Mouse (Mus musculus) heart, embryonic 12.5 days (tissue): ENCODE results near the gene Notum. TPM values are rescaled to one million over a fixed set of nuclear protein-coding genes. Genes with fewer than 3 reads are reported as not detected.

Experiments used
- ATAC-seq: fragments of 200-750 bp; cut with Nextera tagmentation; 2 replicates; pipeline ENCODE4 v1.8.0; 2017; ENCODE audit warnings: moderate TSS enrichment, moderate library complexity; ENCODE audit not compliant: insufficient number of reproducible peaks, low FRiP score
- H3K27ac ChIP-seq: fragments of 300-500 bp; sonication (generic); 2 replicates; pipeline ENCODE4 v1.5.1; 2016; ENCODE audit warnings: mild to moderate bottlenecking, moderate library complexity; ENCODE audit not compliant: poor library complexity, severe bottlenecking
- H3K27me3 ChIP-seq: fragments of 300-500 bp; sonication (generic); replicated peaks from 2 replicates; pipeline ENCODE4 v1.6.1; 2016; ENCODE audit warnings: mild to moderate bottlenecking, moderate library complexity
- H3K36me3 ChIP-seq: fragments of 300-500 bp; sonication (generic); 2 replicates; pipeline ENCODE4 v1.6.1; 2016; ENCODE audit warnings: mild to moderate bottlenecking, moderate library complexity
- H3K4me1 ChIP-seq: fragments of 300-500 bp; sonication (generic); replicated peaks from 2 replicates; pipeline ENCODE4 v1.6.1; 2016; ENCODE audit warnings: mild to moderate bottlenecking
- H3K4me2 ChIP-seq: fragments of 300-500 bp; sonication (generic); 2 replicates; pipeline ENCODE4 v1.6.1; 2016; ENCODE audit warnings: mild to moderate bottlenecking, moderate library complexity
- H3K4me3 ChIP-seq: fragments of 300-500 bp; sonication (generic); 2 replicates; pipeline ENCODE4 v1.5.1; 2016; ENCODE audit warnings: mild to moderate bottlenecking
- H3K9ac ChIP-seq: fragments of 300-500 bp; sonication (generic); 2 replicates; pipeline ENCODE4 v1.6.1; 2016; ENCODE audit warnings: mild to moderate bottlenecking, moderate library complexity
- H3K9me3 ChIP-seq: fragments of 300-500 bp; sonication (generic); replicated peaks from 2 replicates; pipeline ENCODE4 v1.6.1; 2016; ENCODE audit warnings: mild to moderate bottlenecking, moderate library complexity
- WGBS: fragments of 180-500 bp; shearing (Covaris S2); methylation state at CpG from one replicate; pipeline ENCODE4 v1.1.7; 2016; 5-methylcytosine and 5-hydroxymethylcytosine counted together
- polyA plus RNA-seq: library from polyadenylated mRNA; unstranded; fragments of >200 nt; fragmentation: Nextera tagmentation; extraction: Ambion mirVana; gene quantifications from 2 replicates; pipeline ENCODE4 v1.2.1, GENCODE M21; 2016

Gene Notum
- polyA plus RNA-seq, 1 experiment from 2014 or later, result 4.7 TPM

DNA sequence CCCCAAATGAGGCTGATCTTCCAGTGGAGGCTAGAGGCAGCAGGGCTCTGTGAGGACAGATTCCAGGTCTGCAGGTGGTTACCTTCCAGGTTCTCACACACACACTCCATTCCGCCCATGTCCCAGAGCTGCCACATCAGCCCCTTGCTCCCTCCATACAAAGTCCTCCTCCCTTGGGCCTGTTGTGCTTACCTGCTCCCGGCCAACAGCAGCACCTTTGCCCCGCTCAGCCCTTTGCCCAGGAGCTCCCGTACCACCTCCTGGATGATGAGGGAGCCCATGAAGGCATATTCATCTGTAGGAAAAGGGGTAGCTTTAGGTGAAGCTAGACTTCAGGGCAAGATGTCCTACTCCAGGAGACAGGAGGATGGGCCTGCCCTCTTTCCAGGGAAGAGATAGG is 3.7 kb downstream of the Notum start:
- WGBS, result 82% methylated on average over 4 of the region's 4 CpGs
- Histone ChIP-seq H3K4me3 (no peak overlapping the region), H3K9ac (no peak overlapping the region), H3K4me2 (no peak overlapping the region), H3K4me1 (peaks cover 33% of the 10 kb centered on the region), H3K9me3 (no peaks in the 10 kb centered on the region), H3K27ac (no peak overlapping the region), H3K36me3 (no peaks in the 10 kb centered on the region), H3K27me3 (peaks cover 78% of the 10 kb centered on the region)
- no peak for ATAC-seq

DNA sequence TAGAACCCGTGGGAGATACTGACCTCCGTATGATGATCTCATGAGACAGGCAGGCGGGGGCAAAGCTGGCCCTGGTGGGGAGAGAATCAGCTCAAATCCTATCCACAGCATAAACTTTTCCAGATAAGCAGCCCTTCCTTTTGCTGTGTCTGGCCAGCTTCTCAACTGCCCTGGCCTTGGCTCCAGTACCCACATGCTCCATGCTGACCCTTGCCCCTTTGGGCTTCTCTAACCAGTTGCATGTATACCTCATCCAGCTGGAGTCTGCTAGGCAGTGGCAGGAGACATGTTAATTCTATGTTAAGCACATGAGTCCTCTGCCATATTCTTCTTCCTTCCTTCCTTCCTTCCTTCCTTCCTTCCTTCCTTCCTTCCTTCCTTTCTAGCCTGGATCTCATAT is 6.2 kb downstream of the Notum start:
- ATAC-seq, result no peak
- Histone ChIP-seq H3K9me3 (no peaks in the 10 kb centered on the region), H3K27ac (no peak overlapping the region), H3K4me1 (peaks cover 15% of the 10 kb centered on the region), H3K9ac (no peak overlapping the region), H3K4me3 (no peak overlapping the region), H3K27me3 (peaks cover 52% of the 10 kb centered on the region), H3K36me3 (no peaks in the 10 kb centered on the region), H3K4me2 (no peak overlapping the region)
- 64% methylated on average over 3 of the region's 3 CpGs for WGBS

DNA sequence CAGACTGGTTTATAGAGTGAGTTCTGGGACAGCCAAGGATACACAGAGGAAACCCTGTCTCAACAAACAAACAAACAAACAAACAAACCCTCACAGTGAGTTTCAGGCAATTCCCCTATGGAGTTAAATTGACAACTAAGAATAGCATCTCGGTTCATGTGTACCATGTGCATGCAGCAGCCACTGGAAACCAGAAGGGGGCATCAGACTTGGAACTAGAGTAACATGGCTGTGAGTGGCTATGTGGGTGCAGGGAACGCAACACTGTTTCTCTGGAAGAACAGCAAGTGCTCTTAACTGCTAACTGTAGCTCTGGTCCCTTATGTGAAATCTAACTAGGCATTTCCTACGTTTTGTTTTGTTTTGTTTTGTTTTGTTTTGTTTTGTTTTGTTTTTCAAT is 9.1 kb downstream of the Notum start:
- H3K4me3 ChIP-seq, result no peak overlapping the region
- 65% methylated on average over 3 of the region's 3 CpGs for WGBS
- H3K9me3 ChIP-seq, result no peaks in the 10 kb centered on the region
- no peaks in the 10 kb centered on the region for H3K36me3 ChIP-seq
- no peak for ATAC-seq
- H3K4me2 ChIP-seq, result no peak overlapping the region
- H3K4me1 ChIP-seq, result peaks cover 18% of the 10 kb centered on the region
- no peak overlapping the region for H3K27ac ChIP-seq
- no peak overlapping the region for H3K9ac ChIP-seq
- H3K27me3 ChIP-seq, result peaks cover 37% of the 10 kb centered on the region

DNA sequence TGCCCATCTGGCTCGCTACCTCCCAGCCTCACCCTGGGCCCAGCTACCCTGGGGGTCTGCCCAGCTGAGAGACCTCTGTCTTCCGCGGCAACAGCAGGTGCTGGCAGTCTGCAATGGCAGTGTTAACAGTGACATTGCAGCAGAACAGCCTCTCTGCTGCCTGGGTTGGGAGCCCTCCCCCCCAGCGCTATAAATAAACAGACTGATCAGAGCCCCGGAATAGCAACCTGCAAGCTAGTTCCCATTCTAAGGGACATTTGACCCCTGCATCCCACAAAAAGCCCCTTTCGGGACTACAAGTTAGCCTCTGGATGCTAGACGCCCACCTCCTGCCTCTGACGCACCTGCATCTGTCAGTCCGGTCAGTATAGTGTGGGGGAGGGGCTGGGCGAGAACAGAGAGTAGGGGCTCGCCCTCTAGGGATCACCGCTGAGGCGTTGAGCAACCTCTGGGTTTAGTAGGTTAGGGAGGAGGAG is 12.9 kb downstream of the Notum start, which contains the start of gene Myadml2:
Gene Myadml2, minus strand, starts transcription at position 158 of the 476 bp plus-strand sequence.
- Histone ChIP-seq H3K27ac (peak within 1 kb of the TSS; percentile 90), H3K9me3 (no peaks in the 10 kb centered on the region), H3K36me3 (no peaks in the 10 kb centered on the region), H3K4me1 (peaks cover 17% of the 10 kb centered on the region), H3K9ac (peak within 1 kb of the TSS; percentile 82), H3K4me3 (peak within 1 kb of the TSS; percentile 52), H3K27me3 (peaks cover 14% of the 10 kb centered on the region; the same call in 1 of the 2 replicates), H3K4me2 (peak within 1 kb of the TSS; percentile 74)
- ATAC-seq, result 0 out of 2 replicates have a peak, but pooled peaks have one; percentile 27
- 5% methylated on average over 13 of the region's 13 CpGs for WGBS

DNA sequence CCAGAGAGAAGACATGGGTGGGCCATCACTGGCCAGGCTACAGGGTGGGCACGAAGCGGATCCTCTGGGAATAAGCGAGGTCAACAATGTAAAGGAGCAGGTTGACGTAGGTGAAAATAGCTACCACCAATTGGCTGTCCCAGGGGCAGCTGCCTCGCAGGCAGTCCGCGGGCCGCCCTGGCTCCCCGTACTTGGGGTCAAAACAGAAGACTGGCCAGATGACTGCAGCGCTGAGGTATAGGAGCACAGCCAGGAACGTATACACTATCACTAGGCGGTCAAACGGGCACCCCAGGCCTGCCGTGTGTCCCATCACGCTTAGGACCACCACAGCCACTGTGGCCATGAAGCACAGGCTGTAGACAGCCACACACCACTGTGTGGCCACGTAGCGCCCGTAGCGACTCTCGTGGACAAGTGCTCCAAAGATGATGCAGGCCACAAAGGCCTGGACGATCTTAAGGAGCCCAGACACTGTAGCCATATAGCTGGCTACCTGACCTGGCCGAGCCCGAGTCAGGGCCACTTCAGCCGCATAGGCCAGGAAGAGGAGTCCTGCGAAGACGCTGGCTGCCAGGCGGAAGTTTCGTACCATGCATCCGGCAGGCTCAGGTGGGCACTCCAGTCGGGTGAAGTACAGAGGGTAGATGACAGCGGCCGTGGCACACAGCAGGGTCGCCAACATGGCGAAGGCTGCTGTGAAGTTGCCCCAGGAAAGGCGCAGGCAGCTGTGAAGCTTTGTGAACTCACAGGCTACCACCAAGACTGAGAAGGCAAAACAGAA is 13.7 kb downstream of the Notum start:
- H3K4me2 ChIP-seq, result peak overlapping the region; percentile 74
- H3K4me3 ChIP-seq, result peak overlapping the region; percentile 52
- H3K36me3 ChIP-seq, result no peaks in the 10 kb centered on the region
- no peak for ATAC-seq
- peaks cover 25% of the 10 kb centered on the region for H3K4me1 ChIP-seq
- WGBS, result 64% methylated on average over 35 of the region's 35 CpGs
- H3K27ac ChIP-seq, result peak overlapping the region; percentile 90
- peaks cover 14% of the 10 kb centered on the region; the same call in 1 of the 2 replicates for H3K27me3 ChIP-seq
- H3K9ac ChIP-seq, result peak overlapping the region; percentile 82
- H3K9me3 ChIP-seq, result no peaks in the 10 kb centered on the region

DNA sequence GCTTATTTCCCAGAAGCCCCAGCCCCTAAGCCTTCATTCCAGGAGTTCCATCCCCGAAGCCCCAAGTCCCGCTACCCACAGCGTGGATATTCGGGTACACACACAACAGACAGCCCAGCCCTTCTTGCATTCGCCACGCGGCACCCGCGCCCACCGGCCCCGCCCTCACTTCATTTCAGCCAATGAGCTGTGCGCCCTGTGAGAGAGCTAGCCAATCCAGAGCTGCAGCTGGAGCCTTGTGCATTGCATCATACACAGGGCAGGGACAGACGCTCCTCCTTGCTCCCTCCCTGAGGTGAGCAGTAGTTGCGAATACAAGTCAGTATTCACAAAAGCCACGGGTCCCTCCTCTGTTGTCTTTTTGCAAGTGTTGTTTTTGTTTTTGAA is 17.4 kb downstream of the Notum start, which contains the start of gene Pycr1:
Gene Pycr1, minus strand, starts transcription at position 169 of the 387 bp plus-strand sequence.
- Histone ChIP-seq H3K4me2 (peak within 1 kb of the TSS; percentile 94), H3K4me3 (peak within 1 kb of the TSS; percentile 57), H3K27ac (no peak within 1 kb of the TSS), H3K9me3 (no peaks in the 10 kb centered on the region), H3K9ac (peak within 1 kb of the TSS; percentile 77), H3K4me1 (peaks cover 27% of the 10 kb centered on the region), H3K36me3 (no peaks in the 10 kb centered on the region), H3K27me3 (peaks cover 25% of the 10 kb centered on the region)
- peak; percentile 99 for ATAC-seq
- under 1% methylated on average over 15 of the region's 15 CpGs for WGBS

DNA sequence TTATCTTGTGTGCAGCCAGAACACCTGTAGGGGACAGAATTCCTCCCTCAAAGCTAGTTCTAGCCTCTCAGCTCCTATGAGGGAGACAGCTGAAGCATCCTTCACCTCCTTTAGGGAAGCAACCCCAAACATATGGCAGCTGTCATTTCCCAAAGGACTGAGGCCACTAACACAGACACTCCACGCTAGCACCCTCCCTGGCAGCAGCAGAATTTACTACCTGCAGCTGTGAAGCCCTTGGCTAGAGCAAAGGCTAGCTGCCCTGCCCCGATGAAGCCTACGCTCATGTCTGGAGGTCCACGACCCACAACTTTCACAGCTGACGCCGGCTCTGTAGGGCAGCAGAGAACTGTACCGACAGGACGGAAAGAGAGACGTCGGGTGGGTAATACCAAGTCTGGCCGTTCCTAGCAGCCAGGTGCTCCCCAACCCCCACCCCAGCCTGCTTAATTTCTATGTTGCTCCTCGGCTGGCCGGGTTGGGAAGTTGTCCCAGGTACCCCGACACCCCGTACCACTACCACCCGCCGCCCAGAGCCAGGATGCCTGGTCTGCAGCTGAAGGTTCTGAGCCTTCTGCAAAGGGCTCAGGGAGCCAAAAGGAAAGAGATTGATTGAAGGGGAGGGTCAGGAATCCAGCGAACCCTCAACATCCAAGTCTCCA is 17.9 kb downstream of the Notum start:
- 3% methylated on average over 18 of the region's 18 CpGs for WGBS
- no peak overlapping the region for H3K27ac ChIP-seq

DNA sequence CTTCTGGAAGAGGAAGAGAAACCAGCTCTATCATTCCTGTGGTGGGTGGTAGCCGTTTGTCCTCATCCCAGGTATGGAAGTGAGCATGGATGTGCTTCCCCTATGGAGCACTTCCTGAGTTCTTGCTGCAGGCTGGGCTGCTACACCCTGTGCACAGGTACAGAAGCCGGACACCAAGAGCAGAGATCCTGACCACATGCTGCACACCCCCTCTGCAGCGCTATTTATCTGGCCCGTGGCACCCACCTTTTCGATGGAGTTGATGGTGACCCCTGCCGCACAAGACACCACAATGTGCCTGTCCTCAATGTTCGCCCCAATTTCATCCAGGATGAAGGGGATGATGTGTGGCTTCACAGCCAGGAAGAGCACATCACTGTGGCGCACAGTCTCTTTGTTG is 19.1 kb downstream of the Notum start:
- no peak overlapping the region for H3K4me3 ChIP-seq
- no peaks in the 10 kb centered on the region for H3K9me3 ChIP-seq
- peaks cover 11% of the 10 kb centered on the region for H3K27me3 ChIP-seq
- peak overlapping the region; percentile 94; the same call in 1 of the 2 replicates for H3K4me2 ChIP-seq
- peaks cover 13% of the 10 kb centered on the region for H3K4me1 ChIP-seq
- no peak overlapping the region for H3K27ac ChIP-seq
- peak overlapping the region; percentile 14; the same call in 1 of the 2 replicates for H3K9ac ChIP-seq
- H3K36me3 ChIP-seq, result no peaks in the 10 kb centered on the region
- ATAC-seq, result no peak
- 78% methylated on average over 8 of the region's 8 CpGs for WGBS

More for the DNA sequence above, 17.9 kb downstream of the Notum start:
- peaks cover 23% of the 10 kb centered on the region for H3K27me3 ChIP-seq
- no peaks in the 10 kb centered on the region for H3K9me3 ChIP-seq
- peak overlapping the region; percentile 57 for H3K4me3 ChIP-seq
- peak overlapping the region; percentile 77 for H3K9ac ChIP-seq
- H3K36me3 ChIP-seq, result no peaks in the 10 kb centered on the region
- peak overlapping the region; percentile 94 for H3K4me2 ChIP-seq
- peak; percentile 30 for ATAC-seq
- H3K4me1 ChIP-seq, result peaks cover 25% of the 10 kb centered on the region

DNA sequence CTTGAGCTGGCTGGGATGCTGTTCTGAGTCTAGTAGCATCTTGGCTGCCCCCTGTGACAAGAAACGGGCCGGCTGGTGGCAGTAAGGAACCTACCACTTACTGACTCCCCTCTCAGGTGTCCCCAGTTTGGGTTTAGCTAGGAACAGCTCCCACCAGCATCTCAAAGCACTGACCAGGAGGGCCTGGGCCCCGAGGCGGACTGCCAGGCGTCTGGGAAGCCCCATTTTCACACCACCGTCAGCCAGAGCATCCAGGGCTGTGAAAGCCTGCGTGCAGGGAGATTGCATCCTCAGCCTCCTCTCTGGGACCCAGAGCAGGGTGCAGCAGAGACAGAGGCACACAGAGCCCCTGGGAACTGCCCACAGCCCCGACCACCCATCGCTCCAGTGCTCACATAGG is 19.7 kb downstream of the Notum start:
- WGBS, result 61% methylated on average over 9 of the region's 9 CpGs
- Histone ChIP-seq H3K27me3 (peaks cover 11% of the 10 kb centered on the region), H3K9me3 (no peaks in the 10 kb centered on the region), H3K4me3 (no peak overlapping the region), H3K4me1 (peaks cover 12% of the 10 kb centered on the region), H3K36me3 (no peaks in the 10 kb centered on the region), H3K4me2 (no peak overlapping the region), H3K9ac (0 out of 2 replicates have a peak overlapping the region, but pooled peaks have one; percentile 14), H3K27ac (no peak overlapping the region)
- no peak for ATAC-seq

DNA sequence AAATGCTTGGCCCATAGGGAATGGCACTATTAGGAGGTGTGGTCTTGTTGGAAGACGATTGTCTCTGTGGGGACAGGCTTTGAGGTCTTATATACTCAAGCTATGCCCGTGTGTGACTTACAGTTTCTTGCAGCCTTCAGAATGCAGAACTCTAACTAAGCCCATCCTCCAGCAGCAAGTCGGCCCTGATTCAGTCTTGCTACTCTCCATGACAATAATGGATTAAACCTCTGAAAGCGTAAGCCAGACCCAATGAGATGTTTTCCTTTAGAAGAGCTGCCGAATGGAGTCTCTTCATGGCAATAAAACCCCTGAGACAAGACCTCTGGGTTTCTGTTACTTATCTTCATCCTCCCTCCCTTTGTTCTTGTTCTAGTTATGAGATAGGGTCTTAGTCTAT is 26.2 kb downstream of the Notum start:
- no peaks in the 10 kb centered on the region for H3K9me3 ChIP-seq
- no peak overlapping the region for H3K4me2 ChIP-seq
- no peak overlapping the region for H3K27ac ChIP-seq
- WGBS, result 83% methylated on average over 5 of the region's 5 CpGs
- no peaks in the 10 kb centered on the region for H3K27me3 ChIP-seq
- H3K4me3 ChIP-seq, result no peak overlapping the region
- H3K9ac ChIP-seq, result no peak overlapping the region
- no peak for ATAC-seq
- no peaks in the 10 kb centered on the region for H3K36me3 ChIP-seq
- H3K4me1 ChIP-seq, result peaks cover 32% of the 10 kb centered on the region
